Mouse (Mus musculus) Patski (cell line): ENCODE measurements around the gene Vac14. TPM values are rescaled to one million over a fixed set of nuclear protein-coding genes. Genes with fewer than 3 reads are reported as not detected.

Experiments used
- ATAC-seq: fragments of 100-300 bp; one replicate; pipeline ENCODE4 v1.8.0; 2021
- CTCF ChIA-PET: fragments of 350-600 bp; sonication (Branson Sonifier 250); formaldehyde crosslinking; loops from one replicate; lab custom pipeline; 2022; ENCODE audit warnings: inconsistent platforms; lab: Charles Lee
- POLR2A ChIA-PET: fragments of 350-600 bp; sonication (Branson Sonifier 250); formaldehyde crosslinking; loops from one replicate; lab custom pipeline; 2022; ENCODE audit warnings: antibody characterized with exemption, inconsistent platforms; lab: Charles Lee
- DNase-seq: peaks from one replicate; pipeline ENCODE4 v3.0.0-alpha.2; 2011; ENCODE audit warnings: low read depth, low spot score
- H3K27me3 ChIP-seq: fragments of 371-371 bp; one replicate; pipeline ENCODE4 v1.5.1; 2021
- CTCF ChIP-seq: fragments of 100-300 bp; IDR thresholded peaks from one replicate; pipeline ENCODE4 v1.5.1; 2021
- in situ Hi-C: fragments of 300-500 bp; cut with MboI; formaldehyde crosslinking; loops from 3 replicates; pipeline ENCODE4 v1.11.1; 2018; ENCODE audit warnings: low pct_unique_long_range_greater_than_20kb, mixed read lengths
- polyA plus RNA-seq: library from polyadenylated mRNA; unstranded; gene quantifications from one replicate; pipeline ENCODE4 v1.2.3, GENCODE M21; 2021

The Vac14 gene
- polyA plus RNA-seq, 1 experiment from 2014 or later = 35.9 TPM

DNA sequence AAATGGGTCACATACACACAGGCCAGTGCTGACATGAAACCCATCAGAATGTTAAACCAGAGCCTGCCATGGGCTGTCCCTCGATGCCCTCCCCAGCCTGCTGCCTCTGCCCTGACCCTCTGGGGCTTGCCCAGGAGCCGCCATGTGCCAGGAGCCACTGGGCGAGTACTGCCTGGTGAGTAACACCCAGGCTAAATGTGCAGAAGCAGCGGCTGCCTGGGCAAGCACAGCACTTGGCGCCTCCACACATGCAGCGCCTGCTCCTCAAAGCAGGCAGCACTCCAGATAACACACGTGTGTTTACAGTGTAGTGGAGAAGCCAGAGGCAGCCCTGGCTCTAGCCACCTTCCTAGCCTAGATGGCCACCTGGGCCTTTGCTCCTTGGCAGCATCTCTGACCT lies 94.7 kb downstream of the Vac14 start:
- ChIA-PET POLR2A (no interaction called here), CTCF (no interaction called here)
- ATAC-seq (no peak), DNase-seq (no peak)
- in situ Hi-C loops = no loop called here
- no peak for TF ChIP-seq CTCF
- no peaks in the 10 kb centered on the region for H3K27me3 ChIP-seq

DNA sequence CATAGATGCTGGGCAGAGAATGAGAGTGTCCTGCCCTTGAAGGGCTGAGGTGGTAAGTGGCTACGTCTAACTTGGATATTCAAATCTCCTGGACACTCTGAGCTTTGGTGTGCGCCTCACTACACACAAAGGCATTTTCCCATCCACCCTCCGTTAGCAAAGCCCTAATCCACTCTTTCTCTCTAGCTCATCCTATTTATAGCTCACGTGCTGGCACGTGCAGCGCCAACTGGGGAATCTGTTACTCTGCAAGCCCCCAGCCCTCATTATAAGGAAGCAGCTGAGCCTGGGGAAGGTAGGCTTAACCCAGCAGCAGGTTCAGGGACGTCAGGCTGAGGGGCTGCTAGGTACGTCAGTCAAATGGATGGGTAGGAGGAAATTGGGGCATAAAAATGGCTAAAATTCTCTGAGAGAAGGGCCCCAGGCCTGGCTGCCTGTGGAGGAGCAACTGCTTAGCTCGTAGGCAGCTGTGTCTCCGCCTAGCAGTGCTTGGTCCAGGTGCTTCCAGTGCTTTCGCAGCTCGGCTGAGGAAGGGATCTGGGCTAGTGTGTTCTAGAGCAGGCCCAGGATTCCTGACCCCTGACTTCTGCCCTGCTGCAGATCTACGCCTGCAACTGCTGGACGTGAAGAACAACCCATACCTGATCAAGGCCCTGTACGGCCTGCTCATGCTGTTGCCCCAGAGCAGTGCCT lies 96.6 kb downstream of the Vac14 start:
- H3K27me3 ChIP-seq = no peaks in the 10 kb centered on the region
- in situ Hi-C loops = loop anchor here (5.0 kb wide), 1 partner anchor 68 kb away; no protein-coding TSS in a partner anchor
- ChIA-PET CTCF (interaction anchor here (1.4 to 1.5 kb wide), 2 partner anchors 52 to 85 kb away, joined by 3 to 4 read pairs; no protein-coding TSS in a partner anchor), POLR2A (interaction anchor here (1.1 to 1.5 kb wide), 2 partner anchors 12 to 43 kb away, joined by 3 read pairs; no protein-coding TSS in a partner anchor)
- DNase-seq (no peak), ATAC-seq (no peak)
- no peak for TF ChIP-seq CTCF

DNA sequence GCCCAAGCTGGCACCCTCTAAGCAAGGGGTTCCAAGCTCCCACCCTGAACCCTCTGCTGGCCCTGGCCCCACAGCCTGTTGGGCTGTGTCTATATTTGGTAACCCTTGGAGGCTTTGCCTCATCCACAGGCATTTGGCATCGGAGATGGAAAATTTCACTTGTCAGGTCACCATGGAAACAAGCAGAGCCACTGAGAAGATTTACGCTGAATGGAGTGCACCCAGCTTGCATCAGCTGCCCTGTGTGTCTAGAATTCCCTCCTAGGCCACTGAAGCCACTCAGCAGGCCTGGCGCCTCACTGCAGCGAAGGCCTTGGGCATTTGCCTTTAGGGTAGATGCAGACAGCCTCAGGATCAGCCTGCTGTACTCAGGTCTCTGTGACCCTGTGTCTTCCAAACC lies 97.7 kb downstream of the Vac14 start:
- ChIA-PET CTCF (interaction anchor here (1.4 to 1.5 kb wide), 2 partner anchors 53 to 86 kb away, joined by 3 to 4 read pairs; no protein-coding TSS in a partner anchor), POLR2A (no interaction called here)
- H3K27me3 ChIP-seq = no peaks in the 10 kb centered on the region
- peak; percentile 82 for DNase-seq
- ATAC-seq = peak; percentile 68
- in situ Hi-C loops = loop anchor here (5.0 kb wide), 1 partner anchor 69 kb away; no protein-coding TSS in a partner anchor
- no peak for TF ChIP-seq CTCF

DNA sequence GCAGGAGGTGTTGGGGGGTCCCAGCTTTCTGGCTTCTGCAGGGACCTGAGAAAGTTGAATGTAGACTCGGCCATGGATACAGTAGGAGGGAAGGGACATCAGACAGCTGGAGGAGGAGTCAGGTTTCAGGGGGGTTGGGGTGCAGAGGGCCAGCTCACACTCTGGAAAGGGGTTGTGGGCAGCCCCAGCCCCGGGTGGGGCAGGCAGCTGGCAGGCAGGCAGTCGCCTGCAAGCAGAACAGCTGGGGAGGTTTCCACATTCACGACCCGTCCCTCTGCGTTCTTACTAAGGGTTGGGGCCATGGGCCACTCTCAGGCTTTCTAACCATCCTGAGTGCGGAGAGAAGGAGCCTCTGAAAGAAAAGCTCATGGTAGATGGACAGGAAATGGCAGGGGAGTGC lies 98.7 kb downstream of the Vac14 start:
- TF ChIP-seq CTCF = no peak
- in situ Hi-C loops = loop anchor here (5.0 kb wide), 1 partner anchor 70 kb away; no protein-coding TSS in a partner anchor
- no peak for ATAC-seq
- no peaks in the 10 kb centered on the region for H3K27me3 ChIP-seq
- DNase-seq = no peak
- ChIA-PET POLR2A (interaction anchor here (1.2 kb wide), 1 partner anchor 13 kb away, joined by 6 read pairs; no protein-coding TSS in a partner anchor), CTCF (no interaction called here)

DNA sequence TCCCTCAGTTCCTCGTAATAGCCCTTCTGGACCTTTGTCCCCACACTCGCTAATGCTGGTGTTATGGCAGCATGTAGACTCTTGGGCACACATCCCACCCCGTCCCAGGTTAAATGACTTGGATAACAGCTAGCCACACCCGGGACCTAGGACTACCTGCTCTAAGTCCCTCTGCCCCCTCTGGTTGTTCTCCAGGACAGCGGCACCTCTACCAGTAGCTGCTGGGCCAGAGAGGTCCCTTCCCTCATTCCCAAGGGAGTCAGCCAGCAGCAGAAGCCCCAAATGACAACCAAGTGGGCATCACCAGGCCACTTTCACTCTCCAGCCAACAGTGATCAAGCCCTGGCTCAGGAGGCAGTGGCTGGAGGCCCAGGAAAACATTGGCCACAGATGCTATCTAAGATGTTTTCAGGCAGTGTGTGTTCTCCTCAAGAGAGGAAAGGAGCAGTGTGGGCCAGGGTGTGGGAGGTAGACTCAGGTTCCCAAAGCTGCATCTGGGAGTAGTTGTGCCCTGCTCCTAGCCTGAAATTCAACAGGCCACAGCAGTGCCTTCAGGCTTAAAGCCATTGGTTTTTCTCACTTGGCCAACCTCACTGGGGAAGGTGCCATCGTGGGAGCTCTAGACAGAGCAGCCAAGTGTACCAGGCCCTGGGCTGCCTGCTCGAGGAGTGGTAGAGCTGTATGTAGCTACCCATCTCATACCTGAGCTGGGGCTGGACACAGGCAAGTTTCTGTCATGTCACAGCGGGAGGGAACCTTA lies 100.0 kb downstream of the Vac14 start:
- H3K27me3 ChIP-seq = no peaks in the 10 kb centered on the region
- in situ Hi-C loops = loop anchor here (5.0 kb wide), 1 partner anchor 71 kb away; no protein-coding TSS in a partner anchor
- ChIA-PET CTCF (interaction anchor here (1.6 kb wide), 1 partner anchor 9 kb away, joined by 4 read pairs; no protein-coding TSS in a partner anchor), POLR2A (interaction anchor here (1.2 kb wide), 1 partner anchor 15 kb away, joined by 6 read pairs; no protein-coding TSS in a partner anchor)
- DNase-seq (no peak), ATAC-seq (no peak)
- no peak for TF ChIP-seq CTCF

DNA sequence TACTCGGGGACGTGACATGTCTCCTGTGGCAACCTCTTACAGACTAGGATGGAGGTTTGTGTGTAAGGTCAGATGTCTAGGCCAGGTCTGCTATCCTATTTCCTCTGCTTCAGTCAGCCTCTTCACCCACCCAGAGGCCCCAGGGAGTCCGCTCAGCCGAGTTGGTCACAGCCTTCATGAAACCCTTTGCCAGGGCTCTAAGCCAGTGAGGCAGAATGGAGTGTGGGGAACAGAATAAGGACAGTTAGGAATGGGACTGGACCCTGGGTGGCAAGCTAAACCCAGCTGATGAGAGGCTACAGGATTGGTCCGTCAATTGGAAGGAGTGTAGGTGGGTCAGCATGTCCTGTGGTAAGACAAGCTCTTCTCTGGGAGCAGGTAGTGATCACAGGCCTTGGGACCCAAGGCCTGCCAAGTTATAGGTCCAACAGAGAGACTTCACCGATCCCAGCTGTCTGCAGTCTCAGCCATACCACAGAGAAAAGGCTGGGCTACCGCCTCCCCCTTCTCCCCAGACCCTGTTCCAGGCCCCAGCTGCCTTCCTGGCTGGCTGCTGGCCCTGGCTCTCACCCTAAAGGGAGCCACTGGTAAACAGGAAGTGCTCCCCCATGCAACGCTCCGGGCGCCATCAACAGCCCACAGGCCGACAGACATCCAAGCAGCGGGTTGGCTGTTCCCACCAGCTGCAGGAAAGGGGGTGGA lies 100.7 kb downstream of the Vac14 start:
- ChIA-PET POLR2A (interaction anchor here (0.8 kb wide), 1 partner anchor 9 kb away, joined by 3 read pairs; no protein-coding TSS in a partner anchor), CTCF (interaction anchor here (1.4 to 1.6 kb wide), 2 partner anchors 8 to 15 kb away, joined by 4 read pairs; no protein-coding TSS in a partner anchor)
- in situ Hi-C loops = loop anchor here (5.0 kb wide), 1 partner anchor 72 kb away; no protein-coding TSS in a partner anchor
- no peak for TF ChIP-seq CTCF
- DNase-seq (no peak), ATAC-seq (no peak)
- no peaks in the 10 kb centered on the region for H3K27me3 ChIP-seq

DNA sequence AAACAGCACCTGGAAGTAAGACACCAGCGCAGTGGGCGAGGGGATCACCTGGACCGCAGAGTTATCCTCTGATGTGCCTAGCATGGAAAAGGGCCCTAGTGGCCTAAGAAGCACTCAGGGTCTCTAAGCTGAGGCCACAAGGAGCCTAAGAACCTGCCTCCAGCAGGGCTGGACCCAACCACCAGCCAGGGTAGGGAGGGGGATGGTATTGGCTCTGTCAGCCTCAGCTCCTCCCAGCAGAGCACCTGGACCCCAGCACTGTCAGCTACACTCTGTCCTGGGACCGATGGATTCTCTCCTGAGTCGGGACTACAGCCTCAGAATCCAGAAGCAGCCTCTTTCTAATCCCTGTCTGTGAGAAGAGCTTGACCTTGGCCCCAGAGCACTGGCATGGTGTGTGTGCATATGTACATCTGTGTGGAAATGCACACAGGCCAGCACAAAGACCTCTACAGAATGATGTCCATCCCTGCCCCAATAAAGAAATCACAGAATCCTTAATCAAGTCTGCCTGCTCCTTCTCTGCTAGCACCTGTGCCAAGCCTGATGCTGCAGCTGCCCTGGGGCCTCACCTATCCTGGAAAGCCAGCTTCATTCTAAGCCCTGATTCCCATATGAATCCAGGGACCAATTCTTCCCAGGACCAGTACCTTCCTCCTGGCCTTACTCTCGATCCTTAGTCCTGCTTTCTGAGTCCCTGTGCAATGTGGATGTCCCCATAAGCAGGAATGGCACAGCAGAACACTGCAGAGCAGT lies 101.7 kb downstream of the Vac14 start:
- H3K27me3 ChIP-seq = no peaks in the 10 kb centered on the region
- in situ Hi-C loops = loop anchor here (5.0 kb wide), 1 partner anchor 73 kb away; no protein-coding TSS in a partner anchor
- ChIA-PET CTCF (interaction anchor here (1.4 kb wide), 1 partner anchor 16 kb away, joined by 4 read pairs; no protein-coding TSS in a partner anchor), POLR2A (interaction anchor here (0.5 to 1.3 kb wide), 3 partner anchors 51 to 939 kb away, joined by 3 to 7 read pairs (median 4); no protein-coding TSS in a partner anchor)
- no peak for DNase-seq
- ATAC-seq = no peak
- no peak for TF ChIP-seq CTCF

DNA sequence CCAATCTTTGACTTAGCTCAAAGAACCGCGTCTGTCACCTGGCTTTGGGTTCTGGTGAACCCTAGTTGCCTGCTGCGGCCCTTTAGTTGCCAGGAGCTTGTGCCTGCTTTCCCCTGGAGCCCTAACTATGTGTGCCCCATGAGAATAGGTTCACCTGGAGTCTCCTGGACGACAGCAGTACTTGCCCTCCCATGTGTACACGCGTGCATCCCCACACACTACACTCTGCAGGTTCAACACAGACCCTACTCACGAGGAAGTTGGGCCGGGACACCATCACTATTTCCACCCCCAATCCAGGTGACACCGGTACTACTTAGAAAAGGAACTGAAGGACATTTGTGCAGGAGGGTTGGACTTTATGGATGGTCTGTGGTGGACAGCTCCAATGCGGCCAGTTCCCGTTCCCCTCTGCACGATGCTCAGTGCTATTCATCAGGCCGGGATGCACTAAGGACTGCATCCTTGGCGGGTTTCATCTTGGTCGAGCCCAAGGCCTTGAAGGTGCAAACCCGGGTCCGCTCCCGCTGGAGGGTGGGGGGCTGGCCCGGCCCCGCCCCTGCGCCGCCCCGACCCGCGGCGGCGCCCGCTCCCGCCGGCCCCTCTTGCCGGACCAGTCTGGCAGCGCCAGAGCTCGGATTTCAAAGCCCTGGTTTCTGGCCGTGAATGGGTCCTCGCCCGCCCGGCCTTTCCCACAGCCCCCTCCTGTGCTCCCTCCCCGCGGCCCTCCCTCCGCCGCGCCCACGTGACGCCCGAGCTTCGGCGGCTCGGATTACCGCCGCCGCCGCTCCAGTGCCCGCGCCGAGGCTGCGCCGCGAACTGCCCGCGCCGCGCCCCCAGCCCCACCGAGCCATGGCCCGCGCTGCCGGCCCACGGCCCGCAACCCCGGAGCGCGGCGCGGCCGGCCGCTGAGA lies 102.6 kb downstream of the Vac14 start, which contains the start of gene Mtss1l:
Gene Mtss1l (plus strand): TSS at position 792 of the 914 bp plus-strand sequence.
- H3K27me3 ChIP-seq = no peaks in the 10 kb centered on the region
- DNase-seq = peak; percentile 28
- TF ChIP-seq CTCF = no peak
- in situ Hi-C loops = no loop called here
- POLR2A ChIA-PET = interaction anchor here (0.6 to 1.3 kb wide), 2 partner anchors 52 to 939 kb away, joined by 3 to 7 read pairs; no protein-coding TSS in a partner anchor
- peak; percentile 75 for ATAC-seq
- CTCF ChIA-PET = no interaction called here
